Mouse (Mus musculus) 416B (cell line): ENCODE measurements around the gene Wnk1.

Experiments used
- DNase-seq: peaks from one replicate; pipeline ENCODE4 v3.0.0; 2011; ENCODE audit warnings: low read depth

The Wnk1 gene

DNA sequence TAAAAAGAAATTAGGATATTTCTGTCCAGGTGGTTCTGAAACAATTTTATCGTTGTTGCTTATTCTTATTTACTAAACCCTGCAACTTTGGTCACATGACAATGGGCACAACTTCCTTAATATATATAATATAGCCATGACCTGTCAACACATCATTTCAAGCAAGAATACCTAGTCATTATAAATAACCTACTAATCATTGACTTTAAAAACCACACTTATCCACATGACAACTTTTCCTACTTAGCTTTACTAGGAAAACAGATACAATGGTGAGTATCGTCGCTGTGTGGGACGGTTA, 2.0 kb upstream of the Wnk1 start:
- DNase-seq, result no peak

DNA sequence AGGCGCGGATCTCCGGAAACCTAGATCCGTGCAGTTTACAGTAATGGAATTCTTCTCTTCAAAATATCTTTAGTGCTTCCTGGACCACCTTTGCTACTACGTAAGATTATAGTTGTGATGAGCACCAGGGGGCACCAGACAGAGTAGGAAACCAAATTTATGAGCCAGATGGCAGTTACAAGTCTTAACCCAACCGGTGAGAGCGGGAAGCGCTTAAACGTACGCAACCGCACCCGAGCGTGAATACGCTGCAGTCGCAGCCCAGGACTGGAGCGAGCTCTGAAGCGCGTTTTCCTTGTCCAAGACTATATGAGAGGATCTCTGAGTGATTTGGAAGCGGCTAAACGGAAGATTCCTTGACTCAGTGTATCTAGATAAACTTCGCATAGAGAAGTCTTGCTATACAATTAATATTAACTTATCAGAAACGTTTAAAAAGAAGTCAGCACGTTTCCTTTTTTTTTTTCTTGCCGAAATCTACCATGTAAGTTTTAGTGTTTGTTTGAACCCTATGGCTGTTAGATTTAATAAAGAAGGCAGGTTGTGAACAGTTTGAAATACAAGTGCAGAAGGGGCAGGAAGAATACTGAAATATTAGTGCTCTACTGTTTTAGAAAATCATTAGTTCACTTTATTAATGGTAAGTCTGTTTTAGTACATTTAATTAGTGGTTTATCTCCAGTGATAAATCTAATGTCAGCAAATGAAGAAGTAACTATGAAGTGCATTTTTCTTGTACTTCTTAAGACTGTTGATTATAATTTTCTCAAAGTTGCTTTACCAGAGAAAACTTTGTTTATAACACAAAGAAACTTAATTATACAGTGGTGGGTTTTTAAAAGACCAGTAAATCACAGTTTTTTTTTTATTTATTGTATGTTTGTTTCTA, 1.4 kb upstream of the Wnk1 start:
- DNase-seq, result peak; percentile 98

GRCm38 (mm10) chr6:120039256-120039563, 738 bp upstream of the Wnk1 start:
- peak; percentile 81 for DNase-seq

DNA sequence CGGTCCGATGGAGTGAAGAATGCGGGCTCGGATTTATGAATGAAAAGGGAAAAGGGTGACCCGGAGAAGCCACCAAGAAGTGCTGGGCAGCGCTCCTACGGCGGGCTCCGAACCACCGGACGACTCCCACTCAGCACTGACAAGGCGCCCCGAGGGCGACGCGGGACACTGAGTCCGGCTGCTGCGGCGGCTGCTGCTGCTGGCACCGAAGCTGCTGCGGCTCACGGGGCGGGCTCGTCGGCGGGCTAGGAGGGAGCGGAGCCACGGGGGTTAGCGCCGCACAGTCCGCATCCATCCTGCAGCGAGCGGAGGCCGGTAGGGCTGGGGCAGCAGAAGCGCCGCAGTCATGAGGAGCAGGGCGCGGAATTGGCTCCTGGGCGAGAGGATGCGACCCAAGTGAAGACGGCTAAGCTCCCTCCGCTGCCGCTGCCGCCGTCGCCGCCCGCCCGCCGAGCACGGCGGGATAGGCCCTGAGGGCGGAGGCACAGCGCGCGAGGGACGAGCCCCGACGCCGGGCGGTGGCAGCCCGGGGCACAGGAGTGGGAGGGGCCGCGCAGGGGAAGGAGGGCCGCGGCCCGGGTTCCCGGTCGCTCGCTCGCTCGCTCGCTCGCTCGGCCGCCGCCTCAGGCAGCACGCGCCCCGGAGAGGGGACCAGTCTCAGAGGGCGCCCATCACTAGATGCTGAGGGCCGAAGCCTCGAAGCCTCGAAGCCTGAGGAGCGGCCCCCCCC, 671 bp downstream of the Wnk1 start:
- DNase-seq, result peak; percentile 58

DNA sequence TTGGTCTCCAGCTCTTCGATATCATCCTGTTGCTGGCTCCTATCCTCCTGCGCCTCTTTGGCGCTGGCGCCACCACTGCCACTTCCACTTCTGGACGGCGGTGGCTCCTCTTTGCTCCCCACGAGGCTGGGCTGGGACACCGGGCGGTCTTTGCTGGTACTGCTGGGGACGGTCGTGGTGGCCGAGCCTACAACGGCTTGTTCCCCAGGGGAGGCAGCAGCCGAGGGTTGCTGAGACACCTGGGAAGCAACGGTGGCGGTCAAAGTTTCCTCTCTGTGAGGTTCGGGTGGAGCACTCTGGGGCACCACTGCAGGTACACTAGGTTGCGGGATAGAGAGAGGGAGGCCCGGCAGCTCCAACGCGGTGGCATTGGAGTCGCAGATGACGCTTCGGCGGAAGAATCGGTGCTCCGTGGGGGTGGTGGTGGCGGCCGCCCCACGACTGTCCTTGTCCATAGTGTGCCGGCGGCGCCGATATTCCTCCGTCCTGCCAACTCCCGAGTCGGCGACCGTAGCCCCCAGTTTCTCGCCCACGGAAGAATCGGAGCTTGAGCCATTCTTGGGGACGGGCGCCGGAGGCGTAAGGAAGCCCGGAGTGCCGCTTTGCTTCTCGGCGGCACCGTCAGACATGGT, 1.4 kb downstream of the Wnk1 start:
- DNase-seq, result peak; percentile 72

DNA sequence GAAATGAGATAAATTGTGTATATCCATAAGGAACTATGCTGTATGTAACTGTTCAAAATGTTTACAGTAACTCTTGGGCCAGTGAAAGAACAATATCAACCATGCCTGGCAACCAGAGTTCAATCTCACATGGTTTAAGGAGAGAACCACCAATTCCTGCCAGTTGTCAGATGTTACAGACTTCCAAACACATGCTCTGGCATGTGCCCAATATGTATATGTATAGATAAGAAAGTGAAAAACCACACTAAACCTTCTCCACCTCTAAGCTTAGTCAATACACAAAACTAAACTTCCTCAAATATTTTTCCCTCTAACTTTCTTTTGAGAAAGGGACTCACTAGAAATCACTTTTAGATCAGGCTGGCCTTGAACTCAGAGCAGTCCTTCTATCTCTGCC, 13.9 kb downstream of the Wnk1 start:
- peak; percentile 78 for DNase-seq

GRCm38 (mm10) chr6:120023746-120024145, 14.7 kb downstream of the Wnk1 start:
- no peak for DNase-seq

GRCm38 (mm10) chr6:120022042-120022441, 16.4 kb downstream of the Wnk1 start:
- no peak for DNase-seq

GRCm38 (mm10) chr6:120019697-120020096, 18.8 kb downstream of the Wnk1 start:
- no peak for DNase-seq

GRCm38 (mm10) chr6:120013125-120013524, 25.3 kb downstream of the Wnk1 start:
- no peak for DNase-seq

- DNase-seq, result no peak
Observed at GRCm38 (mm10) chr6:120011440-120011839, 27.0 kb downstream of the Wnk1 start.

- DNase-seq, result no peak
Observed at GRCm38 (mm10) chr6:120011001-120011400, 27.5 kb downstream of the Wnk1 start.

- peak; percentile 51 for DNase-seq
Observed at GRCm38 (mm10) chr6:120010535-120010934, 27.9 kb downstream of the Wnk1 start.

- DNase-seq, result peak; percentile 65
Observed at GRCm38 (mm10) chr6:120001718-120002117, 36.8 kb downstream of the Wnk1 start.

DNA sequence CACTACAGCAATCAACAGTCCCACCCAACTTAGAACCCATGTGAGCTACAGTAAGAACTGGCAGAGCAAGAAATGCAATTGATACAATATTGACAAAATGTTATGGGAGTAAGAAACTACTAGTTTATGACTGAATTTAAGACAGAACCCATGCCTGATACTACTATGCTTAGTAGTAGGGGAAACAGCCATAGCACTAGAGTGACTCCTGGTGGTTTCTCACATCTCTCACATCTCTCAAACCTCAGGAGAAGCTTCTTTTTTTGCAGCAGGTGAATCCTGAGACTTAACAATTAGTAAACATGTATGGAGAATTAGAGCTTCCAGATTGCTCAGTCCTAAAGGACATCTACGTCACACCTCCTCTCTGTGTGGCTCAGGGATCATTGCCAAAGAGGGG, 42.0 kb downstream of the Wnk1 start:
- DNase-seq, result peak; percentile 47

DNA sequence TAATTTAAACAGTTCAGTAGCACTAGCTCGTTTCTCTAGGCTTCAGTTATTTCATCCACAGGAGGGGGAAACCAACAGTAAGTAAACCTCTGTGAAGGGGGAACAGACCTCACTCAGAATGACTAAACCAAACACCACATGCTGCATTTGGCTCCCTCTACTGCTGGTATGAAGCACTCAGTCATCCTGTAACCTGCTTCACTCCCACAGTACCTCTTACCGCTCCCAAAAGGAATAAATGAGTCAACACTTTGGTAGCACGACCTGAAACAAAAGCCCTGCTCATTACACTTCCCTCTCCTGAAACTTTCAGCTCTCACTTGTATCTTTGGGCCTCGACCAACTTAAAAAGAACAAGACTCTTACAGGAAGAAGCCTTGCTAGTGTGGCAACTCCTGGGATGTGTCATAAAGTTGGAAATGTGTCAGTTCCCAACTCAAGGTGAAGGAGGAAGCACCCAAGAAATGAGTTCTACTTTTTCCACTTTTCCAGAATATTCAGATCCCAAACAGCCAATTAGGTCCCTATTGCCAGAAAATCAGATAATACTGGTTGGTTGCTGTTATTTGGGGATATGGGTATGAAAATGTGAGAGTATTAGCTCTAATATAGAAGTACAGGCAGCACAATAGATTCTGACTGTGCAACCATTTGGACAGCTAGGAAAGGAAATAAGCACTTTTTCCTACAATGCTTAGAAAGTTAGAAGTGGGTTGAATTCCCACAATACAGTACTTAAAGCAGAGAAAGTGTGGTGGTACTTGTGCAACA, 114.1 kb downstream of the Wnk1 start:
- peak; percentile 69 for DNase-seq

DNA sequence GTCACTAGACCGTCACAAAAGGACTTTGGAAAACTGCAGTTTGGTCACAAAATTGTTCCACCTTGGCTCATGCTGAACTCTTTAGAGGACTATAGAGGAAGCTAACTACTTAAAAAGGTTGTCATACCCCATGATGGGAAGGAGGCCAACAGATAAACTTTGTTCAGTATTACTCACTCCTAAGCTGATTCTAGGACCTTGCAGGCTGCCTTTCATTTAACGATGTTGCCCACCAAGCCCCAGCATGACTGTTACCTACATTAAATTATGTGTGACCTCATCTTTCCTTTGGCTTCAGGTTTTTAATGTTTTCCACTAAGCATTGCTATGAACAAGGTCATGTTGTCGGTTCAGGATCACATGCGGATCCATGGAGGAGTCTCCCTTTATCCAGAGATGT, 115.9 kb downstream of the Wnk1 start:
- no peak for DNase-seq

GRCm38 (mm10) chr6:119922136-119922535, 116.3 kb downstream of the Wnk1 start:
- no peak for DNase-seq

GRCm38 (mm10) chr6:119918561-119919181, 119.8 kb downstream of the Wnk1 start:
- peak; percentile 98 for DNase-seq

GRCm38 (mm10) chr6:119915710-119916109, 122.8 kb downstream of the Wnk1 start:
- no peak for DNase-seq

DNA sequence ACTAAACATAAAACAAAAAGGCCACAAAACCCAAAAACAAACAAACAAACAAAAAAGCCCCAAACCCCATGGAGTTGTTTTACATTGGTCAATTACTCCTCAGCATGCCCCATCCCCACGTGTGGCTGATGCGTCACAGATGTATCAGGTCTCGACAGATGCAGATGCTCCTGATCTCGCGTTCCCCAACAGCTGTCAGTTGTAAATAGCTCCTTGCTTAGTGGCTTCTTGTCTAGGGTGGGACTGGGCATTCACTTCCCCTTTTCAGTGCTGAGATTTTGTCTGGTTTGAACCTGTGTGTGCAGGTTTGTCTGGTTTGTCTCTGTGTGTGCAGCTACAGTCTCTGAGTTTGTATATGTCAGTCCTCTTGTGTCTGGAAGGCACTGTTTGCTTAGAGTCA, 126.4 kb downstream of the Wnk1 start:
- DNase-seq, result peak; percentile 37

DNA sequence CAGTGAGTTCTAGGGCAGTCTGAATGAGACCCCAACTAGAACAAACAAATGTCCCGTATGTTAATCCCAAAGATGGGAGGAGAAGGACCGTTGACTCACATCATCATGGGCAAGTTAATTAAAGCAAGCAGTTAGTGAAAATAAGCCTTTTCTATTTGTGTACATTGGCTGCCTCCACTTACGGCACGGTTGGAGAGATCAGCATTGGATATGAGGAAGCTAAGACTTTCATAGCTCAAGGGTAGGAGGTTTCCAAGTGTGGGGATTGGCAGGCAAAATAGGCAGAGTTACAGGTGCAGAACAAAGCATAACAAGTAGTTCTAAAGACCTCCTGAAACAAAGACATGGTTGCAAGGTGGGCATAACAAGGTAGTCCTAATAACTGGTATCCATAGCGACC, 133.0 kb downstream of the Wnk1 start:
- no peak for DNase-seq
